Mouse (Mus musculus) MEL (cell line): ENCODE data around the gene Zfp319. TPM values are rescaled to one million over a fixed set of nuclear protein-coding genes. Genes with fewer than 3 reads are reported as not detected.

Experiments used
- DNase-seq: peaks from one replicate; pipeline ENCODE4 v3.0.0; 2011; ENCODE audit warnings: low read depth, low spot score
- H3K27ac ChIP-seq: 2 replicates; pipeline ENCODE4 v1.5.1; 2012; ENCODE audit warnings: low read depth, mild to moderate bottlenecking, control low read depth, low read length, moderate library complexity; ENCODE audit not compliant: control insufficient read depth
- H3K27me3 ChIP-seq, 2 experiments: fragments of 150-350 bp in 1 of 2; sonication (generic) in 1 of 2; 2 replicates each; pipeline ENCODE4 v1.6.1; 2012; ENCODE audit warnings: low read length in 2 of 2, mild to moderate bottlenecking in 2 of 2, improper control_type of control experiment in 1 of 2, moderate library complexity in 1 of 2; ENCODE audit not compliant: insufficient read depth in 2 of 2, control insufficient read depth in 1 of 2
- H3K36me3 ChIP-seq, 2 experiments: 2 replicates each; pipeline ENCODE4 v1.6.1; 2012 to 2014; ENCODE audit warnings: low read length in 2 of 2, improper control_type of control experiment in 1 of 2, inconsistent platforms in 1 of 2, mild to moderate bottlenecking in 1 of 2; ENCODE audit not compliant: insufficient read depth in 2 of 2, control insufficient read depth in 1 of 2
- H3K4me1 ChIP-seq, 2 experiments: fragments of 150-350 bp in 1 of 2; sonication (generic) in 1 of 2; 2 replicates each; pipeline ENCODE4 v1.6.1; 2012; ENCODE audit warnings: low read length in 2 of 2, improper control_type of control experiment in 1 of 2, mild to moderate bottlenecking in 1 of 2; ENCODE audit not compliant: insufficient read depth in 2 of 2, control insufficient read depth in 1 of 2
- H3K4me3 ChIP-seq, 2 experiments: fragments of 150-350 bp in 1 of 2; sonication (generic) in 1 of 2; 2 replicates each; pipeline ENCODE4 v1.5.1; 2012; ENCODE audit warnings: low read depth in 2 of 2, low read length in 2 of 2, mild to moderate bottlenecking in 2 of 2, moderate library complexity in 2 of 2, control low read depth in 1 of 2, improper control_type of control experiment in 1 of 2; ENCODE audit not compliant: control insufficient read depth in 1 of 2, insufficient read depth in 1 of 2
- H3K79me2 ChIP-seq: 2 replicates; pipeline ENCODE4 v1.6.1; 2012; ENCODE audit warnings: mild to moderate bottlenecking, low read length, moderate library complexity; ENCODE audit not compliant: control insufficient read depth, poor library complexity, insufficient read depth
- H3K9ac ChIP-seq: 2 replicates; pipeline ENCODE4 v1.6.1; 2012; ENCODE audit warnings: low read depth, mild to moderate bottlenecking, control low read depth, low read length, moderate library complexity; ENCODE audit not compliant: control insufficient read depth, poor library complexity, severe bottlenecking
- H3K9me3 ChIP-seq: fragments of 150-350 bp; sonication (generic); replicated peaks from 2 replicates; pipeline ENCODE4 v1.6.1; 2012; ENCODE audit warnings: mild to moderate bottlenecking, low read length, improper control_type of control experiment, moderate library complexity; ENCODE audit not compliant: insufficient read depth
- E2F4 ChIP-seq: IDR thresholded peaks from 2 replicates; pipeline ENCODE4 v1.6.1; 2011; ENCODE audit warnings: low read depth, low read length, improper control_type of control experiment, borderline replicate concordance
- ELF1 ChIP-seq: IDR thresholded peaks from 2 replicates; pipeline ENCODE4 v1.6.1; 2014; ENCODE audit warnings: low read depth, mild to moderate bottlenecking, inconsistent platforms, low read length, improper control_type of control experiment, moderate library complexity
- EP300 ChIP-seq, 2 experiments: IDR thresholded peaks; 2 replicates each; pipeline ENCODE4 v1.6.1; 2011; ENCODE audit warnings: improper control_type of control experiment in 2 of 2, low read length in 2 of 2, low read depth in 1 of 2, mild to moderate bottlenecking in 1 of 2
- ETS1 ChIP-seq: IDR thresholded peaks from 2 replicates; pipeline ENCODE4 v1.6.1; 2012; ENCODE audit warnings: low read depth, mild to moderate bottlenecking, inconsistent platforms, low read length, improper control_type of control experiment, moderate library complexity
- HCFC1 ChIP-seq: IDR thresholded peaks from 2 replicates; pipeline ENCODE4 v1.6.1; 2012; ENCODE audit warnings: low read depth, mild to moderate bottlenecking, inconsistent platforms, low read length, improper control_type of control experiment, moderate library complexity
- KAT2A ChIP-seq: conservative IDR thresholded peaks from 2 replicates; pipeline ENCODE4 v1.6.1; 2012; ENCODE audit warnings: low read depth, low read length, improper control_type of control experiment, inconsistent platforms
- MAX ChIP-seq: IDR thresholded peaks from 2 replicates; pipeline ENCODE4 v1.6.1; 2011; ENCODE audit warnings: low read length, improper control_type of control experiment
- MEF2A ChIP-seq: IDR thresholded peaks from 2 replicates; pipeline ENCODE4 v1.6.1; 2014; ENCODE audit warnings: low read depth, mild to moderate bottlenecking, inconsistent platforms, low read length, improper control_type of control experiment; ENCODE audit not compliant: poor library complexity, insufficient replicate concordance, severe bottlenecking; ENCODE audit errors: extremely low read depth
- MXI1 ChIP-seq: IDR thresholded peaks from 2 replicates; pipeline ENCODE4 v1.6.1; 2011; ENCODE audit warnings: mild to moderate bottlenecking, low read depth, low read length, improper control_type of control experiment
- MYC ChIP-seq: IDR thresholded peaks from 2 replicates; pipeline ENCODE4 v1.6.1; 2011; ENCODE audit warnings: low read depth, mild to moderate bottlenecking, low read length, improper control_type of control experiment, moderate library complexity
- POLR2AphosphoS2 ChIP-seq: IDR thresholded peaks from 2 replicates; pipeline ENCODE4 v1.6.1; 2011; ENCODE audit warnings: low read length, improper control_type of control experiment
- SMC3 ChIP-seq: IDR thresholded peaks from 2 replicates; pipeline ENCODE4 v1.6.1; 2011; ENCODE audit warnings: low read depth, low read length, improper control_type of control experiment
- TCF12 ChIP-seq: IDR thresholded peaks from 2 replicates; pipeline ENCODE4 v1.6.1; 2014; ENCODE audit warnings: low read depth, mild to moderate bottlenecking, inconsistent platforms, low read length, improper control_type of control experiment, moderate library complexity
- UBTF ChIP-seq: IDR thresholded peaks from 2 replicates; pipeline ENCODE4 v1.6.1; 2012; ENCODE audit warnings: low read depth, mild to moderate bottlenecking, inconsistent platforms, low read length, improper control_type of control experiment, moderate library complexity, borderline replicate concordance; ENCODE audit not compliant: insufficient read depth
- USF1 ChIP-seq: IDR thresholded peaks from 2 replicates; pipeline ENCODE4 v1.6.1; 2014; ENCODE audit warnings: low read depth, mild to moderate bottlenecking, inconsistent platforms, low read length, improper control_type of control experiment, moderate library complexity
- USF2 ChIP-seq, 2 experiments: IDR thresholded peaks; 2 replicates each; pipeline ENCODE4 v1.6.1; 2011 to 2012; ENCODE audit warnings: improper control_type of control experiment in 2 of 2, low read length in 2 of 2, borderline replicate concordance in 1 of 2, inconsistent platforms in 1 of 2, low read depth in 1 of 2, mild to moderate bottlenecking in 1 of 2; ENCODE audit not compliant: insufficient read depth in 1 of 2
- ZKSCAN1 ChIP-seq: IDR thresholded peaks from 2 replicates; pipeline ENCODE4 v1.6.1; 2012; ENCODE audit warnings: low read depth, mild to moderate bottlenecking, inconsistent platforms, low read length, improper control_type of control experiment, moderate library complexity
- ZNF384 ChIP-seq: IDR thresholded peaks from 2 replicates; pipeline ENCODE4 v1.6.1; 2012; ENCODE audit warnings: low read depth, mild to moderate bottlenecking, inconsistent platforms, low read length, improper control_type of control experiment
- polyA plus RNA-seq, 2 experiments: library from polyadenylated mRNA; stranded (reverse) in 1 of 2; unstranded in 1 of 2; fragments of >175 nt in 1 of 2; fragments of >200 nt in 1 of 2; gene quantifications; 2 replicates each; pipeline versions ENCODE4 v1.2.1 to v1.2.4; 2012; ENCODE audit warnings: low replicate concordance in 2 of 2, low read depth in 1 of 2; ENCODE audit not compliant: insufficient read length in 2 of 2, insufficient read depth in 1 of 2, missing spikeins in 1 of 2
- total RNA-seq: library from RNA; depleted of rRNA; stranded (reverse); fragments of 300-350 nt; gene quantifications from 2 replicates; pipeline ENCODE4 v1.2.3, GENCODE M21; 2012

Zfp319 gene
- total and polyA plus RNA-seq, 3 experiments = 2.0 to 4.8 TPM; not detected in 1

DNA sequence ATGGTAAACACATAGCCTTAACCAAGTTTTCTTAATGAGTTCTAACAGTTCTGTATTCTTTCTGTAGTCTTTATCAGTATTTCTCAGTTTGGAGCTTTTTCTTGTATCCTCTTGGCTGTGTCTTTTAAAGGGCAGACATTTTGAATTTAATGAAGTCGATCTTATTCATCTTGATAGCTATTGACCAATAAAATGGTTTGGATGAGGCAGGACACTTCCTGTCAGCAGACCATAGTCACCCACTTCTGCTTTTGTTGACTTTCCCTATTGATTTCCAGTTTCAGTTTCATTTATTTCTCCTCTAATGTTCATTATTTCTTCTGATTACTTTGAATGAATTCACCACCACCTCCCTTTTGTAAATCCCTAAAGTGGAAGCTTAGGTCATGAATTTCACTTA, 4.0 kb upstream of the Zfp319 start:
- Histone ChIP-seq H3K27me3 (no peaks in the 10 kb centered on the region), H3K79me2 (peaks cover 7% of the 10 kb centered on the region; the same call in 1 of the 2 replicates), H3K4me3 (no peak overlapping the region), H3K36me3 (peaks cover 0 to 3% of the 10 kb centered on the region in 2 experiments), H3K9me3 (no peaks in the 10 kb centered on the region), H3K9ac (no peak overlapping the region), H3K4me1 (peaks cover 3 to 9% of the 10 kb centered on the region in 2 experiments; a peak in 2 of 4 replicates), H3K27ac (no peak overlapping the region)
- no peak for TF ChIP-seq KAT2A
- TF ChIP-seq ELF1 = peak; percentile 14; the same call in 1 of the 2 replicates
- no peak for TF ChIP-seq TCF12
- TF ChIP-seq ZKSCAN1 = no peak
- peak; percentile 38; the same call in 1 of the 2 replicates for TF ChIP-seq USF1
- peak; percentile 37; the same call in 1 of the 2 replicates for TF ChIP-seq ETS1
- TF ChIP-seq USF2 (IDR thresholded peaks at IDR 0.05; ENCODE audit: borderline replicate concordance in 1 of 2, insufficient read depth in 1 of 2, low read depth in 1 of 2, low read length in 2 of 2) = no peak
- peak; percentile 42 for DNase-seq

DNA sequence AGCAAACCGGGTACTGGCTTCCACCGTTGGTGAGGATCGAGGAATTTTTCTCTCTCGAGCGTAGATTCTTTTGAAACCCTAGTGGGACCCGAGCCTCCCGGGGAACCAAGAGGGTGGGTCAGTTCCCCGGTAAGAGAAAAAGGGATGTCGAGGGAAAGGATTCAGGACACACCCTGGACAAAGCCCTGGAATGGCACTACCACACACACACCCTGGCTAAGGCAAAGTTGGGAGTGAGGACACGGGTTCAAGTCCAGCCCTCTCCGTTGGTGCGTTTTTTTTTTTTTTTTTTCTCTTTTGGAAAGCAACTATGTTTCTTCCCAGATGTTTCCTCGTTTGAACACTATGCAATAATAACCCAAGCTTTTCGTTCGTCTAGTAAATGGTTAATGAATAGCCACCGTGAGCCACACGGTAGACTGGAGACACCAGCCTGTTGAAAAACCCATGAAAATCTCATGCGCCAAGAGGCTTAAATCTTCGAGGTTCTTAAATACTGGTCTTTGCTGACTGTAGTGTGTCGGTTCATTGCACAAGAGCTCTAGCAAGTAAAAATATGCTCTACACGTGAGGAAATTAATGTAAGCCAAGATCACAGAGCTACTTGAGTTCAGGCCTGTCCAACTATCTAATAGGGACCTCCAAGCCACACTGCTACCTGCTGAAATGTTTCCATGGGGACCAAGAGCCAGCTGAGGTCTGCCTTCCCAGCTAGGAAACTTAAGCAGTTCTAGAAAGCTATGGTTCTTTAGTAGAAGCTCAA, 868 bp upstream of the Zfp319 start:
- H3K36me3 ChIP-seq = peaks cover 0 to 9% of the 10 kb centered on the region in 2 experiments; a peak in 3 of 4 replicates
- peak overlapping the region; percentile 66 for H3K27ac ChIP-seq

DNA sequence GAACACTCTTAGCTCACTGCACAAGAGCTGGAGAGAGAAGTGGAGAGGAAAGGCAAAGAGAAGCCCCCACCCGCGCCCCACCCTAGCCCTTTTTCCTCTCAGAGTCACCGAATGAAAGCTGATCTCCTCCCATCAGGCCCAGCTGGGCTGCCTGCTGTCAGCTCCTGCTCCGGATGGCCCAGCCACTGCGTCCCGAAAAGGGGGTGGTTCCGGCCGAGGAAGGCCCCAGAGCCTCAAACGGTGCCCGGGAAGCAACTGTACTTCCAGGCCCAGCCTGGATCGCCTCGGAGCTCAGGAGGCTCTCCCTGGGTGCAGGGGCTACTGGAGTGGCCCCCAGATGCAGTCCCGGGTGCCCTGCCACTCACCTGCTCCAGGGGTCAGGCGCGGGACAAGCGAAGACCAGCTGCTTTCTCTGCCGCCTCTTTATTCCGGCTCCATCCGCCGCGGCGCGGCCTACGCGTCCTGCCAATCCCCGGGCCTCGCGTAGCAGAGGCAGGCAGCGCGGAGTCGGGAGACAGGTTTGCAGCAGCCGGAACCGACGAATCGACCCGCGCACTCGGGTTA, 512 bp downstream of the Zfp319 start:
- DNase-seq = peak; percentile 76
- H3K9me3 ChIP-seq = no peaks in the 10 kb centered on the region
- H3K4me1 ChIP-seq = peaks cover 4 to 15% of the 10 kb centered on the region in 2 experiments; a peak in 2 of 4 replicates
- H3K9ac ChIP-seq = peak overlapping the region; percentile 80
- TF ChIP-seq MAX (0 out of 2 replicates have a peak, but pooled peaks have one; percentile 11), EP300 (IDR thresholded peaks at IDR 0.05; ENCODE audit: low read depth in 1 of 2, low read length in 2 of 2) (peak in 1 of 2 experiments; percentile 22; a peak in 1 of 4 replicates), HCFC1 (peak; percentile 57), UBTF (peak; percentile 94; the same call in 1 of the 2 replicates), E2F4 (no peak)
- H3K27me3 ChIP-seq = no peaks in the 10 kb centered on the region
- peaks cover 7% of the 10 kb centered on the region; the same call in 1 of the 2 replicates for H3K79me2 ChIP-seq
- H3K4me3 ChIP-seq = peak overlapping the region; percentile 71 to 89
- peak overlapping the region; percentile 23 for H3K27ac ChIP-seq
- H3K36me3 ChIP-seq = peaks cover 0 to 9% of the 10 kb centered on the region in 2 experiments; a peak in 3 of 4 replicates

More for the DNA sequence above, 868 bp upstream of the Zfp319 start:
- peak; percentile 36 for DNase-seq
- H3K27me3 ChIP-seq = no peaks in the 10 kb centered on the region
- H3K4me1 ChIP-seq = peaks cover 4 to 15% of the 10 kb centered on the region in 2 experiments; a peak in 2 of 4 replicates
- peak overlapping the region; percentile 82 for H3K9ac ChIP-seq
- no peaks in the 10 kb centered on the region for H3K9me3 ChIP-seq
- H3K4me3 ChIP-seq = peak overlapping the region; percentile 71 to 89
- TF ChIP-seq ELF1 (no peak), POLR2AphosphoS2 (no peak), MEF2A (no peak), MXI1 (no peak), ZNF384 (peak; percentile 71), UBTF (no peak), SMC3 (no peak), MYC (no peak)
- H3K79me2 ChIP-seq = peaks cover 7% of the 10 kb centered on the region; the same call in 1 of the 2 replicates
